Mouse (Mus musculus): Measurements from ENCODE around the gene Fam83f.

DNA sequence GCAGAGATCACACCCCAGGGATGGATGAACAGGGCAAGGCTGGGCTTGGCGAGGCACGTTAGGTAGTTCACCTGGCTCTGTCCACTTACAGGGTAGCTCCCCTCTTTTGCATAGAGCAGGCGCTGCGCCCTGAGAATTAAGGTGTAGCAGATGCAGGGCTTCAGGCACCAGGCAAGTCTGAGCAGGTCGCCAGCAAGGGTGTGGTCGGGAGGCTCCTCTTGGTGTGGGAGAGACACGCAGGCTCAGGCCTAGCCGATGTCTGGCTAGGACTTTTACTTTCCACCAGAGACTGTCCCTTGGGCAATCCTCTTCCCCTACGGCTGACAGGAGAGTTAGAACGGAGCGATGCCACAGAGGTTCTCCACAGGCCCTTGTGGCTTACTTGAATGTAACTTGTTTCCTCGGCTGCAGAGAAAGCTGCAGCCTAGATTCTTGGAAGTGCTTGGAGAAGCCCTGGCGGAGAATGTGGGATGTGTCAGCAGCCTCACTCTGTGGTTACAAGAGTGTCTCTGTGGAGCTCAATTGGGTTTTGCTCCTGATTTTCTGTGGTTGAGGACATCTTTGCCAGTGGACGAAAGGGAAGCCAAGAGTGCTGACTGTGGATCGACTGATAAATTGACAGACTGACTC is 22.6 kb upstream of the Fam83f start:
- no peak for TF ChIP-seq POLR2A (IDR thresholded peaks at IDR 0.05; ENCODE audit: borderline replicate concordance, insufficient read depth, low read length)
- TF ChIP-seq CTCF (IDR thresholded peaks at IDR 0.05; ENCODE audit: borderline replicate concordance, insufficient read depth, low read depth, low read length) = no peak
